Comparison of ENCODE assay signal across 13 mouse cellular contexts in the genomic region with DNA sequence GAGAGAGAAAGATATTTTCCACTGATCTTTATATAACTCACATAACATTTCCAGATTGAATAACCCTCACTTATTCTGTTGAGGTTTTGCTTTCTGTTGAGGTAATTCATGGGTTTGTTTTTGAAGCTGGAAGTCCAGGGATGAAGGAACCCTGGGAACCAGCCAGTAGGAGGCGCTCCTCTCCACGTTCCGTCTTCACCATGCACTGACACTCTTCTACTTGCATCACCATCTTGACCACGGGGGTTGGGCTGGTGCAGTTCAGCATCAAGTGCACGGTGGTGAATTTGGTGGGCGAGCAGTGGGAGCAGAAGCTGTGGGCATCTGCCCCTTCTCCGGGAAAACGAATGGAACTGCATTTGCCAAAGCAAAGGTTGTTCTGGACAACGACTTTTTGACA. TPM values are rescaled to one million over a fixed set of nuclear protein-coding genes. Genes with fewer than 3 reads are reported as not detected.
DNase-seq lines count a peak whose midpoint lies in the region; ATAC-seq and TF ChIP-seq lines count a peak whose summit lies in the region.
"Had no signal": no experiment of that assay in that cellular context is flagged by ENCODE, and none has a peak within 500 bp of the region (broad histone marks: within the 10 kb centered on the region; RNA-seq: fewer than 3 reads in every experiment).

No protein-coding gene starts in this region.

- no peak overlapping the region for H3K27ac ChIP-seq in liver, embryonic 11.5 days (ENCODE audit: low read depth, low read length)
- H3K27ac ChIP-seq in ES-Bruce4 (ENCODE audit: insufficient read depth, low read length) = no peak overlapping the region
- no peak overlapping the region for H3K27ac ChIP-seq in lung, postnatal 0 days (ENCODE audit: low read length)
- H3K27ac ChIP-seq in heart, embryonic 11.5 days (ENCODE audit: low read depth, low read length) = no peak overlapping the region
- H3K27ac ChIP-seq: macrophage had no signal

- no peaks in the 10 kb centered on the region for H3K4me1 ChIP-seq in liver, embryonic 11.5 days (replicated peaks; ENCODE audit: control insufficient read depth, insufficient read depth, low read length)
- H3K4me1 ChIP-seq in ES-Bruce4 (ENCODE audit: control insufficient read depth, insufficient read depth, low read length) = peaks cover 3% of the 10 kb centered on the region
- H3K4me1 ChIP-seq in lung, postnatal 0 days (ENCODE audit: insufficient read depth, low read depth, low read length) = no peaks in the 10 kb centered on the region
- no peaks in the 10 kb centered on the region for H3K4me1 ChIP-seq in heart, embryonic 11.5 days (ENCODE audit: control insufficient read depth, insufficient read depth, low read length)

- 77% methylated on average over 9 of the region's 9 CpGs for WGBS in liver, embryonic 11.5 days
- 82% methylated on average over 9 of the region's 9 CpGs for WGBS in lung, postnatal 0 days
- WGBS in heart, embryonic 11.5 days (ENCODE audit: insufficient replicate concordance) = 79% methylated on average over 9 of the region's 9 CpGs

- peak; percentile 65 for TF ChIP-seq CTCF in ES-Bruce4 (IDR thresholded peaks at IDR 0.05; ENCODE audit: low read depth, low read length)
- peak; percentile 39 for TF ChIP-seq CTCF in lung, postnatal 0 days (IDR thresholded peaks at IDR 0.05)

- no peak for TF ChIP-seq POLR2A in ES-Bruce4 (IDR thresholded peaks at IDR 0.05; ENCODE audit: insufficient read depth, low read length)

- no peak overlapping the region for H3K9ac ChIP-seq in liver, embryonic 11.5 days (ENCODE audit: low read depth, low read length)
- H3K9ac ChIP-seq in ES-Bruce4 (ENCODE audit: low read depth, poor library complexity, severe bottlenecking) = no peak overlapping the region
- H3K9ac ChIP-seq in lung, postnatal 0 days (replicated peaks; ENCODE audit: low read depth) = no peak overlapping the region
- no peak overlapping the region for H3K9ac ChIP-seq in heart, embryonic 11.5 days (ENCODE audit: low read depth, low read length)

- ATAC-seq in cerebellum, adult (ENCODE audit: insufficient number of reproducible peaks, low FRiP score, low TSS enrichment) = no peak
- ATAC-seq in liver, embryonic 11.5 days (replicated peaks; ENCODE audit: low FRiP score) = no peak
- ATAC-seq in lung, postnatal 0 days = no peak
- ATAC-seq in heart, embryonic 11.5 days (replicated peaks; ENCODE audit: insufficient number of reproducible peaks, low FRiP score, low TSS enrichment) = no peak

- no peak for TF ChIP-seq EP300 in ES-Bruce4 (IDR thresholded peaks at IDR 0.05; ENCODE audit: insufficient read depth, low read depth, low read length)
- no peak for TF ChIP-seq EP300 in lung, postnatal 0 days (IDR thresholded peaks at IDR 0.05)

- H3K27me3 ChIP-seq in liver, embryonic 11.5 days (replicated peaks; ENCODE audit: control insufficient read depth, insufficient read depth, low read length) = no peaks in the 10 kb centered on the region
- H3K27me3 ChIP-seq in ES-Bruce4 (ENCODE audit: control insufficient read depth, insufficient read depth, low read length, poor library complexity, severe bottlenecking) = no peaks in the 10 kb centered on the region
- H3K27me3 ChIP-seq in lung, postnatal 0 days (replicated peaks; ENCODE audit: insufficient read depth, low read length) = no peaks in the 10 kb centered on the region
- no peaks in the 10 kb centered on the region for H3K27me3 ChIP-seq in heart, embryonic 11.5 days (ENCODE audit: control insufficient read depth, insufficient read depth, low read length)

- no peak overlapping the region for H3K4me3 ChIP-seq in liver, embryonic 11.5 days (ENCODE audit: low read depth, low read length)
- H3K4me3 ChIP-seq in ES-Bruce4 (ENCODE audit: low read depth, low read length) = no peak overlapping the region
- no peak overlapping the region for H3K4me3 ChIP-seq in lung, postnatal 0 days (ENCODE audit: low read depth, low read length)
- H3K4me3 ChIP-seq in heart, embryonic 11.5 days (ENCODE audit: low read depth, low read length) = no peak overlapping the region
- H3K4me3 ChIP-seq: erythroblast, embryonic 14.5 days had no signal

- H3K36me3 ChIP-seq in liver, embryonic 11.5 days (ENCODE audit: control insufficient read depth, insufficient read depth, low read length) = no peaks in the 10 kb centered on the region
- H3K36me3 ChIP-seq in ES-Bruce4 (ENCODE audit: control insufficient read depth, insufficient read depth, low read length, poor library complexity, severe bottlenecking) = no peaks in the 10 kb centered on the region
- H3K36me3 ChIP-seq in lung, postnatal 0 days (ENCODE audit: insufficient read depth, low read length) = no peaks in the 10 kb centered on the region
- H3K36me3 ChIP-seq in heart, embryonic 11.5 days (ENCODE audit: control insufficient read depth, insufficient read depth, low read length) = no peaks in the 10 kb centered on the region

- H3K4me2 ChIP-seq in liver, embryonic 11.5 days = no peak overlapping the region
- H3K4me2 ChIP-seq in lung, postnatal 0 days (replicated peaks; ENCODE audit: low read depth, low read length) = no peak overlapping the region
- H3K4me2 ChIP-seq in heart, embryonic 11.5 days = no peak overlapping the region

- DNase-seq in cerebellum, adult 11-12 months = peak; percentile 3
- DNase-seq in liver = peak; percentile 4
- DNase-seq in liver, embryonic 11.5 days (ENCODE audit: low spot score) = no peak
- no peak for DNase-seq in lung, postnatal 0 days (ENCODE audit: low spot score)
- no peak for DNase-seq in urinary bladder, adult 2 months (ENCODE audit: low spot score)
- DNase-seq: B cell, adult 2 months had no signal

- no peaks in the 10 kb centered on the region for H3K9me3 ChIP-seq in liver, embryonic 11.5 days (ENCODE audit: control insufficient read depth, low read length)
- no peaks in the 10 kb centered on the region for H3K9me3 ChIP-seq in ES-Bruce4 (replicated peaks; ENCODE audit: control insufficient read depth, insufficient read depth, low read length, poor library complexity, severe bottlenecking)
- H3K9me3 ChIP-seq in lung, postnatal 0 days (ENCODE audit: low read length) = no peaks in the 10 kb centered on the region
- H3K9me3 ChIP-seq in heart, embryonic 11.5 days (replicated peaks; ENCODE audit: control insufficient read depth, low read length) = no peaks in the 10 kb centered on the region

RNA-seq across cellular contexts. Expression of gene Cer1, which starts 2.4 kb away (rescaled TPM):
- not detected in 2 replicates for polyA plus RNA-seq in liver, embryonic 11.5 days (2014; fragmentation: Nextera tagmentation; extraction: Ambion mirVana)
- polyA plus RNA-seq in ES-Bruce4 (2011; ENCODE audit: insufficient read depth, insufficient read length, low read depth, missing spikeins) = 4.5 and 5.0 TPM in 2 replicates
- not detected in 2 replicates for polyA plus RNA-seq in lung, postnatal 0 days (2015; fragmentation: Nextera tagmentation; extraction: Ambion mirVana)
- not detected in 2 replicates for polyA plus RNA-seq in urinary bladder, adult 2 months (2012; rRNA removed)
- not detected in 2 replicates for polyA plus RNA-seq in heart, embryonic 11.5 days (2014; fragmentation: Nextera tagmentation; extraction: Ambion mirVana)
- polyA plus RNA-seq: erythroblast, embryonic 14.5 days; heart, embryonic 16.5 days; large intestine, adult 2 months; macrophage had no signal

RNA-seq across cellular contexts. Expression of gene Zdhhc21, which starts 22.7 kb away (rescaled TPM):
- polyA plus RNA-seq in liver, embryonic 11.5 days (2014; fragmentation: Nextera tagmentation; extraction: Ambion mirVana) = 10.9 and 11.0 TPM in 2 replicates
- 38.2 and 41.6 TPM in 2 replicates for polyA plus RNA-seq in ES-Bruce4 (2011; ENCODE audit: insufficient read depth, insufficient read length, low read depth, missing spikeins)
- 8.8 and 8.9 TPM in 2 replicates for polyA plus RNA-seq in lung, postnatal 0 days (2015; fragmentation: Nextera tagmentation; extraction: Ambion mirVana)
- polyA plus RNA-seq in urinary bladder, adult 2 months (2012; rRNA removed) = 7.1 and 8.6 TPM in 2 replicates
- polyA plus RNA-seq in heart, embryonic 11.5 days (2014; fragmentation: Nextera tagmentation; extraction: Ambion mirVana) = 9.9 and 11.3 TPM in 2 replicates
- polyA plus RNA-seq: erythroblast, embryonic 14.5 days had no signal

Comparison
In these comparisons a context has a peak if more than half of its experiments do, and no peak if none do; other contexts are left out.
1. DNase-seq: peak in cerebellum, adult 11-12 months (single experiment) and liver (single experiment); none in liver, embryonic 11.5 days (single experiment), lung, postnatal 0 days (single experiment) and urinary bladder, adult 2 months (single experiment).